Mouse (Mus musculus): Measurements from ENCODE around the gene Mrgprb3.

Mrgprb3 gene

GRCm38 (mm10) chr7:48643711-48644110 is at the start of gene Mrgprb3:
Gene Mrgprb3, minus strand, starts transcription at chr7:48643811.
- no peak for DNase-seq (ENCODE audit: low spot score in 2 of 2)
